Mouse (Mus musculus) adrenal gland, adult (tissue): ENCODE data around the gene Opa3.

Source experiments
- DNase-seq, 2 experiments: peaks; one replicate each; pipeline ENCODE4 v3.0.0; 2022 to 2023; ENCODE audit warnings: low spot score in 1 of 2; ENCODE audit not compliant: inconsistent age in 2 of 2

Opa3 gene

DNA sequence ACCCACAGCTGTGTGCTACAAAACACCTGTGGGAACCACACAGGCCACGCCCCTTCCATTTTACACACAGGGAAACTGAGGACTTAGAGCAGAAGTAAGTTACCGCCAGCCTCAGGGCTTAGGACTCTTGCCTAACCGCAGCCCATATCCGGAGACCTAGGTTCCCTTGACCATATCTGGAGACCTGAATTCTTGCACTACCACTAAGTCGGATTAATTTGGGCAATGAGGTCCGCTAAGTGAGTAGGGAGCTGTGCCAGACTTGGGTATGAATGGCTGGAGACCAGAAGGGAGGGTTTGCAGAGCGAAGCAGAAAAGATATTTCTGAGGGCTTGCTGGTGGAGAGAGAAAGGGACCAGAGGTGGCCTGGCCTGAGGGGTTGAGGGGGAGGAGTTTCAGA, 13.8 kb upstream of the Opa3 start:
- DNase-seq = peak in 1 of 2 experiments; percentile 34

DNA sequence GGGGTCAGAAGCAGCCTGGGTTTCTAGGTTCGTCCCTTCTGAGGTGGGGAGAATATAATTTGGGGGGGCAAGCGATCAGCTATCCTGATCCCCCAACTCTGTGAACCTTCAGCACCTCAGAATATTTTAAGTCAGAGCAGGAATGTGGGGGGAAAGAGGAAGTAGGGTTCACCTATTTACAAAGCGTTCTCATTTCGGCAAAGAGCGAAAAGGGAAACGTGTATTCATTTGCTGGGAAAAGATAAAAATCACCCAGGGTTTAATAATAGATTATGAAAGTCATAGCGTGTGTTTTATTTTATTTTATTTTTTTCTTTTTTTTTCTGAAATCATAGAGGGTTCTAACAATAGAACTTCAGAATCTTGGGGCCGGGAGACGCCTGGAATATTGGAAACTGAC, 13.2 kb upstream of the Opa3 start:
- DNase-seq = no peak

DNA sequence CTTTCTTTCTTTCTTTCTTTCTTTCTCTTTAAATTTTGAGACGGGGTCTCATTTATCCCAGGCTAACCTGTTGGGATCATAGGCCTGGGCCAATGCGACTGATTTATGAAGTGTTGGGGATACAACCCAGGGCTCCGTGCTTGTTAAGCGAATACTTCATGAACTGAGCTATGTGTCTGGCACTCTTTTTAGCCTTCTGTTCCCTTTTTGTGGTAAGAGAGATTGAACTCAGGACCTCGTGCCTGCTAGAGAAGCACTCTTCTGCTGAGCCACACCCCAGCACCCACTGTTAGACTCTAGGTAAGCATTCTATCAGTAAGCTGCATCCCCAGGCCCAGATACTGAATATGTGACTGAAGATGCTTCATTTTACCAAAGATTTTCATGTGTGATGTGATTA, 10.6 kb upstream of the Opa3 start:
- peak in 1 of 2 experiments; percentile 19 for DNase-seq

DNA sequence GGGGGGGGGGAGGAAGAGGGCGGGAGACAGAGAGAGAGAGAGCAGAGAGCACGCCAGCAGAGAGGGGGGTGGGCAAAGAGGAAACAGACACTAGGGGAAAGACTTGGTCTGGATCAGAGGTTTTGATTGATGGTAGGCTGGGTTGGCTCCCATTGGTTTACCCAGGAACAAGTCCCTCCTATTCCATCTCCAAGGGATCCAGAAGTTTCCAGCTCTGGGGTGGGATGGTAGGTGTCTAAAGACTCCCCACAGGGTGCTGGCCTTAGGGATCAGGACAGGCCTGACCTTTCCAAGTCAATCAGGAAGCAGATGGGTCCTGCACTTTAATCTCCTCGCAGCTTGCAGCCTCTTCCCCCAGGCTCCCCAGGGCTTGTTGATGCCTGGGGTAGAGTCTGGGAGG, 10.2 kb upstream of the Opa3 start:
- peak; percentile 12 to 52 for DNase-seq

DNA sequence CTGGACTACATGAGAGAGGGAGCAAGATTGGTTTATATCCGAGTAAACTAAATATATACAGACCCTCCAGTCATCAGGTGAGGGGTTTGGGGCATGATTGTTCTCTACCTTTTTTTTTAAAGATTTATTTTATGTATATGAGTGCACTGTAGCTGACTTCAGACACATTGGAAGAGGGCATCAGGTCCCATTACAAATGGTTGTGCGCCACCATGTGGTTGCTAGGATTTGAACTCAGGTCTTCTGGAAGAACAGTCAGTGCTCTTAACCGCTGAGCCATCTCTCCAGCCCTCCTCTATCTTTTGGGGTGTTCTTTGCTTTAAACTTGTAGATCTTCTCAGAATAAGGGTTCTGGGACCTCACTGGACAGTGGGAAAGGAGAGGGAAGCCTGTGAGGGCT, 8.1 kb upstream of the Opa3 start:
- peak in 1 of 2 experiments; percentile 20 for DNase-seq

DNA sequence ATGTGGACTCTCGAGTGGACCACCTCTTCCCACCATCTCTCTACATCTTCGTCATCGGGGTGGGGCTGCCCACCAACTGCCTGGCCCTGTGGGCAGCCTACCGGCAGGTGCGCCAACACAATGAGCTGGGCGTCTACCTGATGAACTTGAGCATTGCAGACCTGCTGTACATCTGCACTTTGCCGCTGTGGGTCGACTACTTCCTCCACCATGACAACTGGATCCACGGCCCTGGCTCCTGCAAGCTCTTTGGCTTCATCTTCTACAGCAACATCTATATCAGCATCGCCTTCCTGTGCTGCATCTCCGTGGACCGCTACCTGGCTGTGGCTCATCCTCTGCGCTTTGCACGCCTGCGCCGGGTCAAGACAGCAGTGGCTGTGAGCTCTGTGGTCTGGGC, 5.9 kb upstream of the Opa3 start:
- DNase-seq = no peak

DNA sequence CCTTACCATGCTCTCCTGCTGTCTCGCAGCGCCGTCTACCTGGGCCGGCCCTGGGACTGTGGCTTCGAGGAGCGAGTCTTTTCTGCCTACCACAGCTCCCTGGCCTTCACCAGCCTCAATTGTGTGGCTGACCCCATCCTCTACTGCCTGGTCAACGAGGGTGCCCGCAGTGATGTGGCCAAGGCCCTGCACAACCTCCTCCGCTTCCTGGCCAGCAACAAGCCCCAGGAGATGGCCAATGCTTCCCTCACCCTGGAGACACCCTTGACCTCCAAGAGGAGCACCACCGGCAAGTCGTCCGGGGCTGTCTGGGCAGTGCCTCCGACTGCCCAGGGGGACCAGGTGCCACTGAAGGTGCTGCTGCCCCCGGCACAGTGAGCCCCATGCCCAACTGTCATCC, 5.3 kb upstream of the Opa3 start:
- DNase-seq = no peak

DNA sequence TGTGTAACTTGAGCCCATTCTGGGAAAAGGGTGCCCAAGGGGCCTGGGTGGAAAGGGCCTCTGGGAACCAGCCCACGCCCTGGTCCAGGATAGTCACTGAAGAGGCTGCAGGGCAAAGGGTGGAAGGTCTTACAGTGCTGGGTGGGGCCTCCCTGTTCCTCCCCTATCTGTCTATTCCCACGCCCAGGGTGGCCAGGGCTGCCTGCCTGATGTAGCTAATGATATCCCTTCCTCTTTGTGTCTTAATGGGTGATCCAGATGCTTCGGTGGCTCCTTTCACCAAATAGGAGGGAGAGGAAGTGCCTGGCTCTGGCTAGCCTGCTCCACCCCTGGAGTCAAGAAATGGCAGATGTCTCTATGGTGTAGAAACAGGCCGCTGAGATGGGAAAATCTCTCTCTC, 3.2 kb upstream of the Opa3 start:
- DNase-seq = peak; percentile 12 to 29

DNA sequence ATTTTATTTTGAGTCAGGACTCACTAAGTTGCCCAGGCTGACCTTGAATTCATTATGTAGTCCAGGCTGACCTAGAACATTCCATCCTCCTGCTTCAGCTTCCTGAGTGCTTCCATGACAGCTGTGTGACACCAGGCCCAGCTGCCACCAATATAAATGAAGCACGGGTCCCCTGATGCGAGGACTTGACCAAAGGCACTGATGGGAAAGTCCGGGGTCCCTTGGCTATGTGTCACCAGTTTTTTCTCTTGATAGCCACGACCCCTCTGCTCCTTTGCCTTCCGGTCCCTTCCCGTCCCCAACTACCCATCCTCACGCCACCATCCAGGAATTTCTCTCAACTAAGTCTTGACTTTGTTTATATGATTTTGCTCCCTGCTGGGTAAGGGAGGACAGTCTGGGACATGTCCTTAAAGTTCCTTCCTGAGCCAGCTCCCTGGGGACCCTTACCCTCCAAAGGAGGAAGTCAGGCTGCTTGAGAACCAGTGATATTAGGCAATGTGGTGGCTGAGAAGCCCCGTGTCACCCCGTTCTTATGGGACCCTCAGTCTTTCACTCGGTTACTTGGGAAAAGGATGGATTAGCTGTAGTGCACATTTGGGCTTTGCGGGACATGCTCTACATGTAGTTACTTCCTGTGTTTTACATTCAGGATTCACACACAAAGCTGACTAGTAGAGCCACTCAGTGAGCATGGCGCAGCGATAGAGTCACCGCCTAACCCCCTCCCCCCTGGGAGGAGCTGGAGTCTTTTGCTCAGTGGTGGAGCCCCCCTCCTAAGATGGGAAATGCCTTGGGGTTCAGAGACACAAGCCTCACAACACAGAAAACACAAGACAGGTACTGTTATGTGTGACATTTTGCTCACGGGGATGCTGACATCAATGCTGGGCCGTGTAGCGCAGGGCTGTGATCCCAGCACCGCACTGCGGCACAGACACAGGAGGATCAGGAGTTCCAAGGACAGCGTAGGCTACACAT, 1.0 kb upstream of the Opa3 start:
- DNase-seq = peak in 1 of 2 experiments; percentile 54

DNA sequence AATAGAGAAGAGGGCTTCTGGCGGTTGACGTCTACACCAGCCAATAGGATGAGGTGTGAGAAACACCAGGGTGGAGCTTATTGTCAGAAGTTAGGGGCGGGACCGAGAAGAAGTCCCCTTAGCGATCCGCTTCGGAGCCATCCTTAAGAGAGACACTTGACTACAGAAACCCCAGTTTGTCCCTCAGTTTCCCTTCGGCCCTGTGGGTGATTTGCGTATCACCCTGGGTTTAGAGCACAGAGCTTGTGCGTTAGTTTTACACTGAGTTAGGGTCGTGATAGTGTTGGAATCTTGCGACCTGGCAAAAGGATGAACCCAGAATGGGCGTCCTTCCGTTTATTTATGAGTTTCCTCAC, 637 bp downstream of the Opa3 start:
- no peak for DNase-seq

DNA sequence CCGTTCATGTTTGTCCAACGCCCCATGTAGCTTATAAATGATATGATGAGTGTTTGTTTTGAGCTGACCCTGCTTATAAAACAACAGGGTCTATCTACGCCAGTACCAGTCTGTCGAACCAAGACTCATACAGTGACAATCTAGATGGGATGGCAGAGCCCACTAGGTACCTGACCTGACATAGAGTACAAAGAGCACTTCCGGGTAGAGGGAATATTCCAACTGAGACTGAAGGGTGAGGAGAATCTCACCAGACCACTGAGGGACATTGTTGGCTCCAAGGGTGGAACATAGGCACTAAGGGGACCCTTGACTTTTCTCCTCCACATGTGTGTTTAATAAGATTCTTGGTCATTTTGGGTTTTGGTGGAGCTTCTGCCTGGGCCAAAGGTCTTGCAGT, 1.3 kb downstream of the Opa3 start:
- DNase-seq = no peak

DNA sequence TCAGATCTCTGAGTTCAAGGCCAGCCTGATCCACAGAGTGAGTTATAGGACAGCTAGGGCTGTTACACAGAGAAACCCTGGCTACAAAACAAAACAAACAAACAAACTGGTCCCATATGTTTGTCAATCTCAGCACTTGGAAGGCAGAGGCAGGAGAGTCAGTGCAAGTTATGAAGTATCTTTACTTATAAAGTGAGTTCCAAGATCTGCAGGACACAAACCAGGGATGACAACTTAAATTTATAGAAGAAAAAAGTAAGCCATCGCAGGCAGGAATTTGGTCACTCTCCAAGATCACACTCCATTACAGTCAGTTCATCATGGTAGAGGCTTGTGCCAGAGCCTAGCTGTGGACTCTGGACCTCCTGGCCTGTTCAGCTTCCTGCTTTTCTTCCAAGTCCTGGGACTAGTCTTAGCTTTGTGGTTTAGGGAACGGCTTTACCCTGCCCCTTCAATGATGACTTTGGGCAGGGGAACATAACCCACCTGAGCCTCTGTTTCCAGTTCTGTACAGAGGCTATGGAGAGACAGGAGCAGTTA, 2.0 kb downstream of the Opa3 start:
- peak in 1 of 2 experiments; percentile 41 for DNase-seq

DNA sequence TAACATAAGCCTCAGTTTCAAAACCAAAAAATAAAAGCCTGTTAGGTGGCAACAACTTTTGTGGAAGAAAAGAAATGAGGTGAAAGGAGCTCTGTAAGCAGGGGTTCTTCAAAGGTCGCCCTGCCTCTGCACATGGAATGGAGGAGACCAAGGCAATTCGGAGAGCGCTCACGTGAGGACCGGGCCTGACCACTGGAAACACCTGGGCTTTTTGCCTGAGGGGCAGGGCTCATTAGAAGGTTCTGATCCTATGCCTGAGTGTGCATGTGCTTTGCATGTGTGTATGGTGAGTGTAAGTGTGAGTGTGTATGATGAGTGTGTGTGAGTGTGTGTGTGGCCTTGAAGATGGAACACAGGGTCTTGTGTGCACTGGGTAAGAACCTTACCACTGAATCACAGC, 2.8 kb downstream of the Opa3 start:
- no peak for DNase-seq

DNA sequence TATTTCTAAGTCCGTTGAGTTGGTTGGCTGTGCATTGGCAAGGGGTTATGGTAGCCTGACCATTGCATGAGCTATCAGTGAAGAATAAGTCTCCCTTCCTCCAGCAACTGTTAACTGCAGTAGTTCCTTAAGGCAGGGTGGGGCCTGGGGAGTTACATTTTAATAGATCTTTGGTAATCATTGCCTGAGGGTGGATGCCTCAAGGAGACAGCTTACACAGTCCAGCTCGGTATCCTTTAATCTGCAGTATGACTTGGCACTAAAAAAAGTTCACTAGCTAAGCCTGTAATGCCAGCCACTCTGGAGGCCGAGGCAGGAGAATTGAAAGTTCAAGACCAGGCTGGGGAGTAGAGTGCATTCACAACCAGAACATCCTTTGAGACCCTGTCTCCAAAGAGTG, 3.7 kb downstream of the Opa3 start:
- DNase-seq = no peak

DNA sequence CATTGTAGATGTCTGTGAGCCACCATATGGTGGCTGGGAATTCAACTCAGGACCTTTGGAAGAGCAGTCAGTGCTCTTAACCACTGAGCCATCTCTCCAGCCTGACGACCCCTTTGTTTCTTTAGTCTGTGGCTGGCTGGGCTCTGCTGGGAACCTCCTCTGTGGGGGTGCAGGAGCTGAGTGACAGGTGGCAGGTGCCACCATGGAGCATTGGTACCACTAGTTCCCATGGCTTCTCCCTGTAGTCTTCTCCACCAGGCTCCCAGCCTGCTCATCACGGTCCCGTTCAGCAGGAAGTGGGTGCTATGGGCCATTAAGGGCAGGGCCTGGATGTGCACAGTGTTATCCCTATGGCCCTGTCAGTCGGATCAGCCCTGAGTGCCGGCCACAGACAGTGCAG, 6.5 kb downstream of the Opa3 start:
- DNase-seq = no peak

DNA sequence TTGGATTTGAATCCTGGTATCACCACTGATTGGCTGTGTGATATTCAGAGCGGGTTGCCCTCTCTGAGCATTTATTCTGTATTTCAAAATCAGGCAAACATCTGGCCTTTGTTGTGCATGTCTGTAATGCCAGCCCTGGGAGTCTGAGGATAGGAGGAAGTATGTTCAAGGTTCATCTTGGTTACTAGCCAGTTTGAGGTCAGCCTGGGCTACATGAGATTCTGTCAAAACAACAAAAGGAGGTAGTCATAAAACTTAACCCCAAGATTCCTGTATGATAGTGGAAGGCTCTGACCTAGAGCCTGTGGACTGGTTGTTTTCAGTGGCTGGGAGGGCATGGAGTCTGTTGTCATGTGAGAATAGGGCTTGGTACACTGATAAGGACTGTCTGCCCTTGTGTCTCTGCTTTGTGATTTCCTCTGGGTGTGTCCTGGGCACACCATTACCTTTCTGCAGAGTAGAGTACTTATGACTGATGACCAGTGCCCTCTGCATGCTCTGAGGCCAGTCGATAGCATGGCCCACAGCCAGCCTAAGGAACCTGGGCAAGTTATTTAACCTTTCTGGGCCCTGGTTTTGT, 7.0 kb downstream of the Opa3 start:
- no peak for DNase-seq

DNA sequence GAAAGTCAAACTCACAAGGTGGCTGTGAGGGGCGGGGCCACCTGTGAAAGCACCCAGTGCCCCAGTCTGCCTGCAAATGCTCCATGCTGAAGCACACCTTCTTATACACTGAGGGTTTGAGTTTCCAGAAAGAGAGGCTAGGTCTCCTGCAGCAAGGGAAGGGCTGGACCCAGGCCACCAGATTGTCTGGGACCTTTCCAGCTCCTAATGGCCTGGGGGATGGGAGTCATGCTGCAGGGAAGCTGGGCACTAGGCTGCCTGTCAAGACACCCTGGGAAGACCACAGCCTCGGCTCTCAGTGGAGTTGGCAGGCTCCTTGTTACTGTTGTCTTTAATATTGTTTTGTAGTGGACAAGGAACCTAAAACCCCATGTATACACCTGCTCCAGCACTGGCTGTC, 8.3 kb downstream of the Opa3 start:
- DNase-seq = peak in 1 of 2 experiments; percentile 33

DNA sequence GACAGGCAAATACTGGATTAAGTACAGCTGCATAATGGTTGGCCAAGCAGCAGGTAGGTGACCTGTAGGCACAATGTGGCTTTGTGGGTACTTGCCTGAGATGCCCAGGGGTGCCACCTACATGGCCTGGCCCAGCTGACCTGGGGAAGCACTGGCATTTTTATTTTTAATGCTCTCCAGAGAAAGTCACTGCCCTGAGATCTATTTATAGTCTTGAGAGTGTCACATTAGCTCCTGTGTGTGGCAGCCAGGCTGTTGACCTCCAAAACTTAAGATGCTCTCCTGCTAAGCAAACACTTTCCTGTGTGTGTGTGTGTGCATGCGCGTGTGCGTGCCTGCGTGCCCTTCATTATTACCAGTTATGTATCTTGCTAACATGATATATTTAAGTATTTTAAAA, 10.2 kb downstream of the Opa3 start:
- no peak for DNase-seq

DNA sequence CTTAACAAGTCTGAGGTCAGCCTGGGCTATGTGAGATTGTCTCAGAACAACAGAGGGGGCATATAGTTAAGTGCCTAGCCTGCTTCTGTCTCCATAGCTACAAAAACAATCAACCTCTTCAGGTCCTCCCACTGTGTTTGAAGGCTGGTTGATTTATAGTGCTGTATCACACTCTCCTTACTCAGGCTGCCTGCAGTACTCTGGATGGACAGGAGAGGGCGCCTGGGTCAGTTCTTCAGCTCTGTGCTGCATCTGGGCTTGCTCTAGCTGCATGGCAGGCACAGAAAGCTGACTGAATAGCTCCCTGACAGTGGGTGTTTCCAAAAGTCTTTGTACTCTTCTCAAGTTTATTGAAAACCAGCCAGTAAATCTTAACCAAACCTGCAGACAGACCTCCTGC, 11.3 kb downstream of the Opa3 start:
- peak; percentile 86 to 96 for DNase-seq

DNA sequence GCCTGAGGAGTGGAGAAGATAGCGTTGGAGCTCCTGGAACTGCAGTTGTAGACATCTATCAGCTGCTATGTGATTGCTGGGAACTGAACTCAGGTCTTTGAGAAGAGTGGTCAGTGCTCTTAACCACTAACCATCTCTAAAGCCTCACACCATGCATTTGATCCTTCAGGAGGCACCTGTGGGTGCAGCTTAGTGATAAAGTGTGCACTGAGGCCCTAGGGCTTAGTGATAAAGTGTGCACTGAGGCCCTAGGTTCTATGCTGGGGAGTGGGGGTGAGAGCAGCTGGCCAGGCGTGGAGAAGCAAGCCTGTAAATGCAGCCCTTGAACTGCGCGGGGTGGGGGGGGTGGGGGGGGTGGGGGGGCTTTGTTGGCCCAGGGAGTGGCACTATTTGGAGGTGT, 11.9 kb downstream of the Opa3 start:
- no peak for DNase-seq

DNA sequence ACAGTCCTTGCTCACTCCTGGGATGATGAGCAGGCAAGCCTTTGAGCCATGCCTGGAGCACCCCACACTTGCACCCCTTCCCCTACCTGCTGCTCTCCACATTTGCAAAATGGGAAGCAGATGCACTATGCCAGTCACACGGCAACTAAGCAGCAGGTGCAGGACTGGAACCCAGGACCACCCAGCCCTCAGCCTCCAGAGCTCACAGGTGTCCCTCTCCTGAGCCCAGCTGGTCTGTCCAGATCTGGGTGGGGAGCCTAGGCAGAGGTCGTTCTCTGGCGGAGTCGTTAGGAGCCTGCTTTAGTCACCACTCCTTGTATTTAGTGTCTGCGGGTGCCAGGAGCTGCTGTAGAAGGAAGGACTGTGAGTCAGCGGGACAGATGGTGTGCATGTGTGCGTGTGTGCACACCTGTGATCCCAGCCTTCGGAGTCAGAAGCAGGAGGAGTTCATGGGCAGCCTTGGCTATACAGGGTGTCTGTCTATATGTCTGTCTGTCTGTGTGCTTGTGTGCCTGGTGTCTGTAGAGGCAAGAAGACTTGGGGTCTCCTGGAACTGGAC, 12.8 kb downstream of the Opa3 start:
- no peak for DNase-seq

DNA sequence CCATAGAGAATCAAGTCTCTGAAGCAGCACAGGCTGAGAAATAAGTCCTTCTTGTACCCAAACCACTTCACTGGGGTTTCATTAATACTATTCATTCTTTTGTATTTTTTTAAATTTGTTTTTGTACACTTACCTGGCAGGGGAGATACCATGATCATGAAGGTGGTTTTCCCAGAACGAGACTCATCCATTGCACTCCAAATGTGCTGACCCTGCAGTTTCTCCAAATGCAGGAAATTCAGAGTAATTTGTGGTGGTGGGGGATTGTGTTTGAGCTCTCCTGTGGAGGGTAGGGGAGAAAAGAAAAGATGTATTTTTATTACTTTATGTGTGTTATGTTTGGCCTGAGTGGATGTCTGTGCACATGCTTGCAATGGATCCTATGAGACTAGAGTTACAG, 13.9 kb downstream of the Opa3 start:
- DNase-seq = no peak
